Mouse (Mus musculus) limb, embryonic 12.5 days (tissue): Measurements from ENCODE around the gene Lrfn3. TPM values are rescaled to one million over a fixed set of nuclear protein-coding genes. Genes with fewer than 3 reads are reported as not detected.

Experiments used
- ATAC-seq: fragments of 200-750 bp; cut with Nextera tagmentation; 2 replicates; pipeline ENCODE4 v1.8.0; 2017; ENCODE audit warnings: low read depth, moderate TSS enrichment; ENCODE audit not compliant: insufficient number of reproducible peaks, insufficient read depth, low FRiP score, low TSS enrichment
- H3K27ac ChIP-seq: fragments of 300-500 bp; sonication (generic); 2 replicates; pipeline ENCODE4 v1.5.1; 2016; ENCODE audit warnings: mild to moderate bottlenecking, moderate library complexity
- H3K27me3 ChIP-seq: fragments of 300-500 bp; sonication (generic); 2 replicates; pipeline ENCODE4 v1.6.1; 2016; ENCODE audit warnings: mild to moderate bottlenecking, moderate library complexity
- H3K36me3 ChIP-seq: fragments of 300-500 bp; sonication (generic); 2 replicates; pipeline ENCODE4 v1.6.1; 2016; ENCODE audit warnings: mild to moderate bottlenecking, moderate library complexity
- H3K4me1 ChIP-seq: fragments of 300-500 bp; sonication (generic); replicated peaks from 2 replicates; pipeline ENCODE4 v1.6.1; 2016
- H3K4me2 ChIP-seq: fragments of 300-500 bp; sonication (generic); 2 replicates; pipeline ENCODE4 v1.6.1; 2016; ENCODE audit warnings: mild to moderate bottlenecking, moderate library complexity
- H3K4me3 ChIP-seq: fragments of 300-500 bp; sonication (generic); replicated peaks from 2 replicates; pipeline ENCODE4 v1.5.1; 2016; ENCODE audit warnings: mild to moderate bottlenecking
- H3K9ac ChIP-seq: fragments of 300-500 bp; sonication (generic); replicated peaks from 2 replicates; pipeline ENCODE4 v1.6.1; 2016; ENCODE audit warnings: mild to moderate bottlenecking, moderate library complexity
- H3K9me3 ChIP-seq: fragments of 300-500 bp; sonication (generic); 2 replicates; pipeline ENCODE4 v1.6.1; 2016; ENCODE audit warnings: mild to moderate bottlenecking, moderate library complexity
- WGBS: fragments of 180-500 bp; shearing (Covaris S2); methylation state at CpG from one replicate; pipeline ENCODE4 v1.1.7; 2016; 5-methylcytosine and 5-hydroxymethylcytosine counted together
- polyA plus RNA-seq: library from polyadenylated mRNA; unstranded; fragments of >200 nt; fragmentation: Nextera tagmentation; extraction: Ambion mirVana; gene quantifications from 2 replicates; pipeline ENCODE4 v1.2.1, GENCODE M21; 2016

The Lrfn3 gene
- 6.2 and 6.6 TPM in 2 replicates for polyA plus RNA-seq

- WGBS, result 2% methylated on average over 51 of the region's 55 CpGs
Observed at GRCm38 (mm10) chr7:30362652-30363343, at the start of gene Lrfn3. TSS of gene Lrfn3 (minus strand) at chr7:30362772.

GRCm38 (mm10) chr7:30411023-30411422 lies 48.5 kb upstream of the Lrfn3 start:
- Histone ChIP-seq H3K27me3 (peaks cover 11% of the 10 kb centered on the region; the same call in 1 of the 2 replicates), H3K36me3 (no peaks in the 10 kb centered on the region), H3K4me3 (no peak overlapping the region), H3K27ac (no peak overlapping the region), H3K9ac (no peak overlapping the region), H3K9me3 (no peaks in the 10 kb centered on the region), H3K4me1 (no peaks in the 10 kb centered on the region), H3K4me2 (no peak overlapping the region)
- no peak for ATAC-seq
- 69% methylated on average over 3 of the region's 3 CpGs for WGBS

More at GRCm38 (mm10) chr7:30362652-30363343, at the start of gene Lrfn3:
- H3K9ac ChIP-seq, result peak within 1 kb of the TSS; percentile 89
- H3K9me3 ChIP-seq, result no peaks in the 10 kb centered on the region
- no peak within 1 kb of the TSS; the same call in 1 of the 2 replicates for H3K27ac ChIP-seq
- peaks cover 21% of the 10 kb centered on the region for H3K27me3 ChIP-seq
- peaks cover 21% of the 10 kb centered on the region for H3K36me3 ChIP-seq
- 0 out of 2 replicates have a peak, but pooled peaks have one; percentile 22 for ATAC-seq
- H3K4me2 ChIP-seq, result peak within 1 kb of the TSS; percentile 84
- H3K4me1 ChIP-seq, result peaks cover 23% of the 10 kb centered on the region
- peak within 1 kb of the TSS; percentile 77 for H3K4me3 ChIP-seq

GRCm38 (mm10) chr7:30409789-30410188 lies 47.2 kb upstream of the Lrfn3 start:
- H3K4me3 ChIP-seq, result no peak overlapping the region
- no peak for ATAC-seq
- peaks cover 11% of the 10 kb centered on the region; the same call in 1 of the 2 replicates for H3K27me3 ChIP-seq
- WGBS, result 33% methylated on average over 2 of the region's 2 CpGs
- no peaks in the 10 kb centered on the region for H3K9me3 ChIP-seq
- H3K4me2 ChIP-seq, result no peak overlapping the region
- no peaks in the 10 kb centered on the region for H3K36me3 ChIP-seq
- H3K27ac ChIP-seq, result no peak overlapping the region
- no peak overlapping the region for H3K9ac ChIP-seq
- H3K4me1 ChIP-seq, result no peaks in the 10 kb centered on the region

GRCm38 (mm10) chr7:30408639-30409038 lies 46.1 kb upstream of the Lrfn3 start:
- no peak overlapping the region for H3K27ac ChIP-seq
- no peak for ATAC-seq
- 86% methylated on average over 3 of the region's 3 CpGs for WGBS

GRCm38 (mm10) chr7:30402343-30402742 lies 39.8 kb upstream of the Lrfn3 start:
- no peak overlapping the region for H3K4me2 ChIP-seq
- H3K27me3 ChIP-seq, result peaks cover 10% of the 10 kb centered on the region
- H3K36me3 ChIP-seq, result no peaks in the 10 kb centered on the region
- H3K4me3 ChIP-seq, result no peak overlapping the region
- no peaks in the 10 kb centered on the region for H3K9me3 ChIP-seq
- no peak overlapping the region for H3K9ac ChIP-seq
- no peak overlapping the region for H3K27ac ChIP-seq
- 77% methylated on average over 4 of the region's 4 CpGs for WGBS
- ATAC-seq, result no peak
- no peaks in the 10 kb centered on the region for H3K4me1 ChIP-seq

More at GRCm38 (mm10) chr7:30408639-30409038, 46.1 kb upstream of the Lrfn3 start:
- Histone ChIP-seq H3K27me3 (peaks cover 11% of the 10 kb centered on the region; the same call in 1 of the 2 replicates), H3K9ac (no peak overlapping the region), H3K4me3 (no peak overlapping the region), H3K4me2 (no peak overlapping the region), H3K4me1 (no peaks in the 10 kb centered on the region), H3K9me3 (no peaks in the 10 kb centered on the region), H3K36me3 (no peaks in the 10 kb centered on the region)

GRCm38 (mm10) chr7:30399671-30400070 lies 37.1 kb upstream of the Lrfn3 start:
- Histone ChIP-seq H3K27me3 (peaks cover 10% of the 10 kb centered on the region), H3K4me2 (no peak overlapping the region), H3K4me1 (no peaks in the 10 kb centered on the region), H3K4me3 (no peak overlapping the region), H3K9me3 (no peaks in the 10 kb centered on the region), H3K27ac (no peak overlapping the region), H3K36me3 (no peaks in the 10 kb centered on the region), H3K9ac (no peak overlapping the region)
- WGBS, result 55% methylated on average over 7 of the region's 7 CpGs
- ATAC-seq, result no peak

GRCm38 (mm10) chr7:30394871-30395270 lies 32.3 kb upstream of the Lrfn3 start:
- WGBS, result 46% methylated on average over 2 of the region's 2 CpGs
- H3K9ac ChIP-seq, result no peak overlapping the region
- H3K9me3 ChIP-seq, result no peaks in the 10 kb centered on the region
- no peak for ATAC-seq
- no peak overlapping the region for H3K4me3 ChIP-seq
- H3K27ac ChIP-seq, result no peak overlapping the region
- H3K36me3 ChIP-seq, result no peaks in the 10 kb centered on the region
- H3K4me1 ChIP-seq, result no peaks in the 10 kb centered on the region
- H3K27me3 ChIP-seq, result peaks cover 3% of the 10 kb centered on the region
- no peak overlapping the region for H3K4me2 ChIP-seq

GRCm38 (mm10) chr7:30394379-30394778 lies 31.8 kb upstream of the Lrfn3 start:
- Histone ChIP-seq H3K27ac (no peak overlapping the region), H3K4me1 (no peaks in the 10 kb centered on the region), H3K4me2 (no peak overlapping the region), H3K4me3 (no peak overlapping the region), H3K9ac (no peak overlapping the region), H3K36me3 (no peaks in the 10 kb centered on the region), H3K27me3 (no peaks in the 10 kb centered on the region), H3K9me3 (no peaks in the 10 kb centered on the region)
- no peak for ATAC-seq
- whole genome bisulfite sequencing, result 68% methylated on average over 11 of the region's 11 CpGs

GRCm38 (mm10) chr7:30393631-30394030 lies 31.1 kb upstream of the Lrfn3 start:
- no peak for ATAC-seq
- Histone ChIP-seq H3K4me2 (no peak overlapping the region), H3K4me1 (no peaks in the 10 kb centered on the region), H3K9ac (no peak overlapping the region), H3K4me3 (no peak overlapping the region), H3K27me3 (no peaks in the 10 kb centered on the region), H3K9me3 (no peaks in the 10 kb centered on the region), H3K27ac (no peak overlapping the region), H3K36me3 (no peaks in the 10 kb centered on the region)
- WGBS, result 86% methylated on average over 4 of the region's 4 CpGs

GRCm38 (mm10) chr7:30392746-30393520 lies 30.4 kb upstream of the Lrfn3 start:
- Histone ChIP-seq H3K4me1 (no peaks in the 10 kb centered on the region), H3K27me3 (no peaks in the 10 kb centered on the region), H3K4me3 (no peak overlapping the region), H3K9me3 (no peaks in the 10 kb centered on the region), H3K4me2 (no peak overlapping the region), H3K36me3 (no peaks in the 10 kb centered on the region), H3K27ac (no peak overlapping the region), H3K9ac (no peak overlapping the region)
- no peak for ATAC-seq
- WGBS, result 70% methylated on average over 4 of the region's 4 CpGs

GRCm38 (mm10) chr7:30384106-30384505 lies 21.5 kb upstream of the Lrfn3 start:
- H3K27me3 ChIP-seq, result no peaks in the 10 kb centered on the region
- H3K4me3 ChIP-seq, result no peak overlapping the region
- no peak overlapping the region for H3K27ac ChIP-seq
- ATAC-seq, result no peak
- H3K9me3 ChIP-seq, result no peaks in the 10 kb centered on the region
- no peaks in the 10 kb centered on the region for H3K4me1 ChIP-seq
- 86% methylated on average over 9 of the region's 9 CpGs for WGBS
- no peak overlapping the region for H3K9ac ChIP-seq
- no peak overlapping the region for H3K4me2 ChIP-seq
- H3K36me3 ChIP-seq, result no peaks in the 10 kb centered on the region
